Mouse (Mus musculus): Measurements from ENCODE around the gene Adgrv1. TPM values are rescaled to one million over a fixed set of nuclear protein-coding genes. Genes with fewer than 3 reads are reported as not detected.

Gene Adgrv1
- polyA plus RNA-seq, 1 experiment from 2014 or later, result 0.10 TPM

- no peaks in the 10 kb centered on the region for H3K36me3 ChIP-seq (replicated peaks)
- no peak overlapping the region for H3K4me2 ChIP-seq
- no peaks in the 10 kb centered on the region for H3K9me3 ChIP-seq (replicated peaks)
- no peak for ATAC-seq (ENCODE audit: insufficient read depth)
- no peaks in the 10 kb centered on the region for H3K4me1 ChIP-seq (replicated peaks)
- no peak overlapping the region for H3K4me3 ChIP-seq (replicated peaks)
- no peak overlapping the region for H3K27ac ChIP-seq (replicated peaks)
- H3K9ac ChIP-seq, result no peak overlapping the region
- no peaks in the 10 kb centered on the region for H3K27me3 ChIP-seq
- 60% methylated on average over 6 of the region's 6 CpGs for WGBS (ENCODE audit: insufficient replicate concordance)
These were observed 538.4 kb downstream of the Adgrv1 start for GRCm38 (mm10) chr13:81094513-81094912.

DNA sequence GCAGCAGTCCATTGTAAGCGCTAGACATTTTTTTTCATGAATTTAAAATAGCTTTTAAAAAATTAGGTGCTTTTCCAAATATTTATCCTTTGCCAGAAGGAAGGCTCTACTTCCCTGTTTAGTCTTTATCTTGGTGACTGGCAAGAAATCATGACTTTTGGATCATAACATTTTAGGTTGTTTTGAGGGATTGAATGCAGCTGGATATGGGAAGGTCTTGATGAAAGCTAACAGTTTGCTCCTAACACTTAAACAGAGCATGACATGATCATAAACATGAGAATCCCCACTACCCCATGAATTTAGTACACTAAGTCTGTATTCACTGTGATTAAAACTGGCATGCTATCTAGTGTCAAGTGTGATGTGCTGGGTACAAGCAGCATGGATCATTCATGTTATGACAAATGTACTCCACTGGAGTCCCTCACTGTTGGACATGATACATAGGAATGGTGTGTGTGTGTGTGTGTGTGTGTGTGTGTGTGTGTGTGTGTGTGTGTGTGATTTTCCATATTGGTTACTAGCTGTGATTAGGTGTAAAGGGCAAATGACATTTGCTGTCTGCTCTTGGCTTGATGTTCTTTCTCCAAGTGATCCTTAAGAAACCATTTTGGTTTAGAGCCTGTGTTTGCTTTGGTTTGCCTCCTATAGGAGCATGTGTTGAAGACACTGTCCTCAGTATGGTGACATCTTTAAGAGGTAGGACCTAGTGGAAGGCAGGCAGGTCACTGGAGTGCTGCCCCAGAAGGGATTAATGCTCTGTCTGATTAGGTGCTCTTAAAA is 542.7 kb downstream of the Adgrv1 start:
- WGBS (ENCODE audit: insufficient replicate concordance), result 75% methylated on average over 1 of the region's 1 CpGs
- no peak overlapping the region for H3K27ac ChIP-seq (replicated peaks)
- no peak overlapping the region for H3K4me2 ChIP-seq
- no peaks in the 10 kb centered on the region for H3K4me1 ChIP-seq (replicated peaks)
- ATAC-seq (ENCODE audit: insufficient read depth), result no peak
- H3K4me3 ChIP-seq (replicated peaks), result no peak overlapping the region
- H3K27me3 ChIP-seq, result no peaks in the 10 kb centered on the region
- H3K9ac ChIP-seq, result no peak overlapping the region
- no peaks in the 10 kb centered on the region for H3K36me3 ChIP-seq (replicated peaks)
- H3K9me3 ChIP-seq (replicated peaks), result no peaks in the 10 kb centered on the region

- H3K4me2 ChIP-seq, result no peak overlapping the region
- 51% methylated on average over 2 of the region's 2 CpGs for WGBS (ENCODE audit: insufficient replicate concordance)
These were observed 545.8 kb downstream of the Adgrv1 start for GRCm38 (mm10) chr13:81086969-81087682.

GRCm38 (mm10) chr13:81072214-81072613 is 560.7 kb downstream of the Adgrv1 start:
- no peaks in the 10 kb centered on the region for H3K27me3 ChIP-seq
- H3K9me3 ChIP-seq (replicated peaks), result no peaks in the 10 kb centered on the region
- H3K36me3 ChIP-seq (replicated peaks), result no peaks in the 10 kb centered on the region
- H3K4me2 ChIP-seq, result no peak overlapping the region
- no peak overlapping the region for H3K9ac ChIP-seq
- no peak overlapping the region for H3K27ac ChIP-seq (replicated peaks)
- H3K4me1 ChIP-seq (replicated peaks), result no peaks in the 10 kb centered on the region
- ATAC-seq (ENCODE audit: insufficient read depth), result no peak
- WGBS (ENCODE audit: insufficient replicate concordance), result 68% methylated on average over 5 of the region's 5 CpGs
- H3K4me3 ChIP-seq (replicated peaks), result no peak overlapping the region

More at GRCm38 (mm10) chr13:81086969-81087682, 545.8 kb downstream of the Adgrv1 start:
- no peak overlapping the region for H3K27ac ChIP-seq (replicated peaks)
- H3K4me3 ChIP-seq (replicated peaks), result no peak overlapping the region
- no peak overlapping the region for H3K9ac ChIP-seq
- no peaks in the 10 kb centered on the region for H3K4me1 ChIP-seq (replicated peaks)
- H3K27me3 ChIP-seq, result no peaks in the 10 kb centered on the region
- ATAC-seq (ENCODE audit: insufficient read depth), result no peak
- H3K36me3 ChIP-seq (replicated peaks), result no peaks in the 10 kb centered on the region
- H3K9me3 ChIP-seq (replicated peaks), result no peaks in the 10 kb centered on the region

GRCm38 (mm10) chr13:81051448-81051847 is 581.5 kb downstream of the Adgrv1 start:
- no peak overlapping the region for H3K4me2 ChIP-seq
- H3K9ac ChIP-seq, result no peak overlapping the region
- H3K27me3 ChIP-seq, result no peaks in the 10 kb centered on the region
- no peaks in the 10 kb centered on the region for H3K4me1 ChIP-seq (replicated peaks)
- H3K9me3 ChIP-seq (replicated peaks), result no peaks in the 10 kb centered on the region
- WGBS (ENCODE audit: insufficient replicate concordance), result 55% methylated on average over 4 of the region's 4 CpGs
- H3K4me3 ChIP-seq (replicated peaks), result no peak overlapping the region
- no peak overlapping the region for H3K27ac ChIP-seq (replicated peaks)
- ATAC-seq (ENCODE audit: insufficient read depth), result no peak
- no peaks in the 10 kb centered on the region for H3K36me3 ChIP-seq (replicated peaks)

- 41% methylated on average over 5 of the region's 5 CpGs for WGBS (ENCODE audit: insufficient replicate concordance)
- Histone ChIP-seq H3K4me2 (no peak overlapping the region), H3K9ac (no peak overlapping the region), H3K36me3 (replicated peaks) (no peaks in the 10 kb centered on the region), H3K27ac (replicated peaks) (no peak overlapping the region), H3K4me1 (replicated peaks) (no peaks in the 10 kb centered on the region), H3K27me3 (no peaks in the 10 kb centered on the region), H3K4me3 (replicated peaks) (no peak overlapping the region), H3K9me3 (replicated peaks) (no peaks in the 10 kb centered on the region)
- no peak for ATAC-seq (ENCODE audit: insufficient read depth)
These were observed 582.0 kb downstream of the Adgrv1 start for GRCm38 (mm10) chr13:81050911-81051310.

- WGBS (ENCODE audit: insufficient replicate concordance), result 68% methylated on average over 11 of the region's 11 CpGs
- no peaks in the 10 kb centered on the region for H3K9me3 ChIP-seq (replicated peaks)
- no peak for ATAC-seq (ENCODE audit: insufficient read depth)
These were observed 587.6 kb downstream of the Adgrv1 start for GRCm38 (mm10) chr13:81045345-81045744.

More at GRCm38 (mm10) chr13:81045345-81045744, 587.6 kb downstream of the Adgrv1 start:
- no peak overlapping the region for H3K27ac ChIP-seq (replicated peaks)
- H3K36me3 ChIP-seq (replicated peaks), result no peaks in the 10 kb centered on the region
- H3K27me3 ChIP-seq, result no peaks in the 10 kb centered on the region
- no peak overlapping the region for H3K9ac ChIP-seq
- no peaks in the 10 kb centered on the region for H3K4me1 ChIP-seq (replicated peaks)
- no peak overlapping the region for H3K4me3 ChIP-seq (replicated peaks)
- H3K4me2 ChIP-seq, result no peak overlapping the region

Small RNA genes lying within 50 kb of the gene (microRNA-seq; reads per million reads assigned to microRNA genes)
- not detected for gene Gm25241

Other genes starting within 250 kb of the Adgrv1 start
- 16.0 and 18.6 TPM in 2 replicates for gene Lysmd3, start 24.5 kb upstream of the Adgrv1 start, polyA plus RNA-seq (2015; fragmentation: Nextera tagmentation; extraction: Ambion mirVana)
- gene Polr3g, start 77.9 kb upstream of the Adgrv1 start, polyA plus RNA-seq (2015; fragmentation: Nextera tagmentation; extraction: Ambion mirVana), result 7.8 and 10.0 TPM in 2 replicates
- 3.4 and 3.7 TPM in 2 replicates for gene Mblac2, start 78.2 kb upstream of the Adgrv1 start, polyA plus RNA-seq (2015; fragmentation: Nextera tagmentation; extraction: Ambion mirVana)
- 68.7 and 88.5 TPM in 2 replicates for gene Cetn3, start 149.9 kb upstream of the Adgrv1 start, polyA plus RNA-seq (2015; fragmentation: Nextera tagmentation; extraction: Ambion mirVana)

All from liver, embryonic 15.5 days (tissue).